Mouse (Mus musculus): ENCODE data around the gene Slc8a2.

Slc8a2 gene

GRCm38 (mm10) chr7:16129421-16129845 is at the start of gene Slc8a2:
TSS of gene Slc8a2 (plus strand) at chr7:16129826.
- peak; percentile 84 for DNase-seq

GRCm38 (mm10) chr7:16079947-16080346 is 49.7 kb upstream of the Slc8a2 start:
- no peak for DNase-seq

GRCm38 (mm10) chr7:16080581-16080980 is 49.0 kb upstream of the Slc8a2 start:
- DNase-seq = no peak

GRCm38 (mm10) chr7:16083361-16083760 is 46.3 kb upstream of the Slc8a2 start:
- DNase-seq = no peak

GRCm38 (mm10) chr7:16087587-16087986 is 42.0 kb upstream of the Slc8a2 start:
- no peak for DNase-seq

- DNase-seq = no peak
These were observed 35.0 kb upstream of the Slc8a2 start for GRCm38 (mm10) chr7:16094592-16094991.

GRCm38 (mm10) chr7:16098021-16099017 is 31.3 kb upstream of the Slc8a2 start, which contains the start of gene Napa:
TSS of gene Napa (plus strand) at chr7:16098458.
- peak; percentile 100 for DNase-seq

GRCm38 (mm10) chr7:16099901-16100300 is 29.7 kb upstream of the Slc8a2 start:
- no peak for DNase-seq

GRCm38 (mm10) chr7:16101081-16101480 is 28.5 kb upstream of the Slc8a2 start:
- DNase-seq = no peak

- no peak for DNase-seq
These were observed 27.7 kb upstream of the Slc8a2 start for GRCm38 (mm10) chr7:16101726-16102475.

- no peak for DNase-seq
These were observed 26.9 kb upstream of the Slc8a2 start for GRCm38 (mm10) chr7:16102686-16103226.

GRCm38 (mm10) chr7:16103760-16104159 is 25.9 kb upstream of the Slc8a2 start:
- no peak for DNase-seq

- no peak for DNase-seq
These were observed 24.8 kb upstream of the Slc8a2 start for GRCm38 (mm10) chr7:16104611-16105388.

GRCm38 (mm10) chr7:16108886-16109542 is 20.6 kb upstream of the Slc8a2 start:
- DNase-seq = no peak

GRCm38 (mm10) chr7:16110158-16110557 is 19.5 kb upstream of the Slc8a2 start:
- DNase-seq = no peak

- no peak for DNase-seq
These were observed 18.1 kb upstream of the Slc8a2 start for GRCm38 (mm10) chr7:16111284-16112090.

- no peak for DNase-seq
These were observed 13.2 kb upstream of the Slc8a2 start for GRCm38 (mm10) chr7:16116418-16116817.

GRCm38 (mm10) chr7:16117100-16117499 is 12.5 kb upstream of the Slc8a2 start:
- DNase-seq = no peak

- peak; percentile 92 for DNase-seq
These were observed 9.9 kb upstream of the Slc8a2 start, which contains the start of gene Kptn for GRCm38 (mm10) chr7:16119569-16120261. TSS of gene Kptn (plus strand) at chr7:16119895.

- no peak for DNase-seq
These were observed 9.4 kb upstream of the Slc8a2 start for GRCm38 (mm10) chr7:16120262-16120600.
